Mouse (Mus musculus) T-helper 2 cell (primary cell): ENCODE measurements around the gene C4b.
"Not testable (repeated sequence)": the region's sequence is repeated elsewhere in the genome, so short reads cannot be mapped to it uniquely, and the experiment has no call there.

Source experiments
- in situ Hi-C: fragments of 300-600 bp; cut with MboI, MseI; formaldehyde crosslinking; loops from one replicate; pipeline ENCODE4 v1.15.1; 2025; ENCODE audit warnings: high pct_unique_total_duplicates

C4b gene

DNA sequence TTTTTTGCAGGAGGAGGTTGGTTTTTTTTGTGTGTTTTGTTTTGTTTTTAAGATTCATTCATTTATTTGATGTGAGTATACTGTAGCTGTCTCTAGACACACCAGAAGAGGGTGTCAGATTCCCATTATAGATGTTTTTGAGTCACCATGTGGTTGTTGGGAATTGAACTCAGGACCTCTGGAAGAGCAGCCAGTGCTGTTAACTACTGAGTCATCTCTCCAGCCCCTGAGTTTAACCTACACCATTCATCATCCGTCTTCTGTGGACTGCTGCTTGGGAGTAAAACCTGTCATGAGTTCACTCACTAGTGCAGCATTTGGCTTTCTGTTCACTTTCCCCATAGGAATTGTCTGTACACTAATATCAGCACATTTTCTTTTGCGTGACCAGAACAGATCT is 37.2 kb downstream of the C4b start:
- in situ Hi-C loops = not testable (repeated sequence)

DNA sequence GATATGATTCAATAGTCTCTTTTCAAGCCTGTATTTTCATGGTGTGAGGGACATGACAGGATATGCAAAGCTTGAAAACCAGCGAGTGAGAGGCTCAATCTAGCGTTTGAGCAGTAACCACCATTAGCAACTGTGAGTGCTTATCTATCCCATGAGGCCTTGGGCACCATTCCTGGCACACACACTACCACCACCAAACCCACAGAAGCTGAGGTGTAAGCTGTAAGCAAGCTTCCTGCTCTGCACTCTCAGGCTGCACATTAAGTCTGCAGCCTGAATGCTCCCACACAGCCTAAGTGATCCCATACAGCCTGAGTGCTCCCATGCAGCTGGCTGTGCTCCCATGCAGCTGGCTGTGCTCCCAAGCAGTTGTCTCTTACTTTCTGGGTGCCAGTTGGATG is 43.0 kb downstream of the C4b start:
- in situ Hi-C loops = loop anchor here (5.0 kb wide), 1 partner anchor 82 kb away; no protein-coding TSS in a partner anchor

DNA sequence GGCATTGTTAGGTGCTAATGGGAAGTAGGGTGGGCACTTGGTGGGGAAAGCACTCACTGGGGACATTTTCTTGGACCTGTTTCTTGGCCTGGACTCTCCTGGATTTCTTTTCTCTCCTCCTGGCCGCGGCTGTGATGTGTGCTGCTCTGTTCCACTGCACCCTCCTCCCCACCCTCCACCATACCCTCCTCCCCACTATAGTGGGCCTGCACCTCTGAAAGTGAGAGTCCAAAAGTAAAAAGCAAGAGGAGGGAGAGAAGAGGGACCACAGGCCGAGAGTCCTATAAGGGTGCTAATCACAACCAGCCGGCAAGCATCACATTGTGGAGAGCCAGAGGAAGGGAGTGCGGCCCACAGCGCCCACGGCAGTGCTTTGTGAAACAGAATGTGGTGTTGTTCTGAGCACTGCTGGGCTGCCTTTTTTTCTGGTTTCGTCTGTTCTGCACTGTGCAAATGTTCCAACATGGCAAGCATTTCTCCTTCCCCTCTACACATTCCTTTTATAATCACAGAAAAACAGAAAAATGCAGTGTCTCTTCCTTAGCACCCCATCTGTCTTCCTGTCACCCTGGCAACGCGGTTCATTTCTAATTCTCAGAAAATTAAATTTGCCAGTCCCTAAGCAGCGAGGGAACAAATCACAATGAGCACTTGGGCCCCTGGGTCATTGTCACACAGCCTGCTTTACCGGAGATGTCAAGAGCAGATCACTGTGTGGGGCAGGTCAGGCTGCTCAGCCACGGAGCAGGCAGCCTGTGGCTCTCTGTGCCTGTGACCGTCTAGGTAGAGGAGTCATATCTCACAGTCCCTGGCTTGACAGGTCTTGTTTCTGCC is 43.9 kb downstream of the C4b start:
- in situ Hi-C loops = loop anchor here (5.0 kb wide), 1 partner anchor 83 kb away; no protein-coding TSS in a partner anchor

DNA sequence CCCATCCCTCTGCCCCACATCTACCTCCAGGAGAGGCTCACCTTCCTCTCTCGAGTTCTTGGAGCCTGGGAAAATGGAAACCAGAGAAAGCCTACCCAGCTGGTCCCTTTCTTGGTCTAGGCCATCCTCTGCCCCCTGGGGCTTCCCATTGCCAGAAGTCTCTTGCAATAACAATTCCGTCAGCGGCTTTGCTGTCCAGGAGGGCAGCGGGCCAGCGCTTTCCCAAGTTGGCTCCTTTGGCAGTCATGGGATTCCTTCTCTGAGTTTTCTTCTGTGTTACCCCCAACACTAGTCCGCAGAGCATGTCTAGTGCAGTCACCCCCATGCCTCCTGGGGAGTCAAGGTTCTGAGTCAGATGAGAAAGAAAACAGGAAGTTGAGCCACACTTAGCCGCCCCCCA is 50.8 kb downstream of the C4b start:
- in situ Hi-C loops = no loop called here

- in situ Hi-C loops = no loop called here
These were observed 53.2 kb downstream of the C4b start for GRCm38 (mm10) chr17:34690458-34690857.

DNA sequence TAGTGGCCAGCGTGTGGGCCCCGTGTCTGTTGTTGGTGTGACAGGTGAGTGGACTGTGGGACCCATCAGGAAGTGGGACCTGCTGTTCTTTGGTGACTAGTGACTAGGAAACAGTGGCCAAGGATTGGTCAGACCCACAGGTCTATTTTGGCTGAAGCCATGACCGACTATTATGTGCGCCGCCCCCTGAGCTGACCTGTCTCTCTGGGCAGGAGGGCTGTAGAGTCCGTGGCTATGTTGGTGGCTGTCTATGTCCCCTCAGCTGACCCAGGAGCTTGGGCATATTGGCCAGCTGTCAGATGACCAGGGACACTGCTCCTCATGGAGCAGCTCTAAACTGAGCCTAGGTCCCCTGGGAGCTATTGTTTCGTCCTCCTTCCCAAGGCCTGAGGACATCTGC is 54.8 kb downstream of the C4b start:
- in situ Hi-C loops = loop anchor here (5.0 kb wide), 1 partner anchor 78 kb away; no protein-coding TSS in a partner anchor

GRCm38 (mm10) chr17:34685120-34686110 is 58.3 kb downstream of the C4b start:
- in situ Hi-C loops = loop anchor here (5.0 kb wide), 1 partner anchor 82 kb away; no protein-coding TSS in a partner anchor

- in situ Hi-C loops = no loop called here
These were observed 59.3 kb downstream of the C4b start for GRCm38 (mm10) chr17:34684253-34684893.

DNA sequence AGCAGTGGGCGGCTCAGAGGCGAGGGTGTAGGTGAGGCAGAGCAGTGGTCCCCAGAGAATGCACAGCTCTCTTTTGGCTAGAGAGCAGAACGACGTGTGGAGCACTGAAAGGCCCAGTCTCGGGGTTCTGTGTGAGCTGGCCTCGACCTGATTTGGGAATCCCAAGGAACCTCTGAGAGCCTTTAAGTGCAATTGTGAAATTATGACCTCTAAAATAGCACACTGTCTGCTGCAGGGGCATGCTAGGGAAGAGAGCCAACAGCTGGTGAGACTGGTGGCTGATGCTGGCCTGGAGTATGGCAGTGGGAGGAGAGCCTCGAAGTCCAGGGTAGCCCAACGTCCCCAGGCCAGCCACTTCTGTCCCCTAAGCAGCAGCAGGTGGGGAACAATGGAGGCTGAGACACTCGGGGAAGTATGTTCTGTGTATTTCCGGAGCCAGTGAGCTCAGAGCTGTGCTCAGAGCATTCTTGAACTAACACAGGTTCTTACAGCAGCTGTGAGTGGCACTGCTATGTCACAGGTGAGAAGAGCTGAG is 59.9 kb downstream of the C4b start:
- in situ Hi-C loops = no loop called here

DNA sequence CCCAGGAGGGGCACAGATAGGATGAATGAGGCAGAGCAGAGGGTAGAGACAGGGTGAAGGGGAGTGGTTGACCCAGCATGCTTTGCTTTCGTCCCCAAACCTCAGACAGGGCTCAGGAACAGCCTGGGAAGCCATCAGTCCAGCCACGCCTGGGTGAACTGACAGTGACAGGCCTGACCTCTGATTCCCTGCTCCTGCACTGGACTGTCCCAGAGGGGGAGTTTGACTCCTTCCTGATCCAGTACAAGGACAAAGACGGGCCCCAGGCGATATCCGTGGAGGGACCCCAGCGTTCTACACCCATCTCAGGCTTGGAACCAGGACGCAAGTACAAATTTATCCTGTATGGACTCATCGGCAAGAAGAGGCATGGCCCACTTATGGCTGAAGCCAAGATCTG is 60.5 kb downstream of the C4b start:
- in situ Hi-C loops = no loop called here

DNA sequence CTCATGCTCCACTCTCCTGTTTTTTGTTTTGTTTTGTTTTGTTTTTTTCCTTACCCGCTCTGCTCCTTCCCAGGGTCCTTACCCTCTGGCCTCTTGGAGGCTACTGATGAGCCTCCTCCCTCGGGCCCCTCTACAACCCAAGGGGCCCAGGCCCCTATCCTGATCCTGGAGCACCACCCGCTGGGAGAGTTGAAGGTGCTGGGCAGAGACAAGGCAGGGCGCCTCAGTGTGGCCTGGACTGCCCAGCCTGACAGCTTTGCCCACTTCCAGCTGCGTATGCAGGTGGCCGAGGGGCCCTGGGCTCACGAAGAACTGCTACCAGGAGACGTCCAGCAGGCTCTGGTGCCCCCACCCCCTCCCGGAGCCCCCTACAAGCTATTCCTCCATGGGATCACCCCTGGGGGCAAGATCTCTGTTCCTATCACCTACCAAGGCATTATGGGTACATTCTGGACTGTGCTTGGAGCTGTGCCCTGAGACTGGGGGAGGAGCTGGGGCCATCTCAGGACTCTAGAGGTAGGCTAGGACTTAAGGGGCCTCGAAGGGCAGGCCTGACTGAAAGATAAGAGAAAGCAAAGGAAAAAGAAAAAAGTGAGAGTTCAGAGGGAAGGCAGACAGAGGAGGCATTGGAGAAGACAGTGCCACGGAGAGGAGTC is 61.7 kb downstream of the C4b start:
- in situ Hi-C loops = no loop called here

- in situ Hi-C loops = no loop called here
These were observed 62.5 kb downstream of the C4b start for GRCm38 (mm10) chr17:34681132-34681571.

- in situ Hi-C loops = no loop called here
These were observed 63.1 kb downstream of the C4b start for GRCm38 (mm10) chr17:34680621-34681020.

DNA sequence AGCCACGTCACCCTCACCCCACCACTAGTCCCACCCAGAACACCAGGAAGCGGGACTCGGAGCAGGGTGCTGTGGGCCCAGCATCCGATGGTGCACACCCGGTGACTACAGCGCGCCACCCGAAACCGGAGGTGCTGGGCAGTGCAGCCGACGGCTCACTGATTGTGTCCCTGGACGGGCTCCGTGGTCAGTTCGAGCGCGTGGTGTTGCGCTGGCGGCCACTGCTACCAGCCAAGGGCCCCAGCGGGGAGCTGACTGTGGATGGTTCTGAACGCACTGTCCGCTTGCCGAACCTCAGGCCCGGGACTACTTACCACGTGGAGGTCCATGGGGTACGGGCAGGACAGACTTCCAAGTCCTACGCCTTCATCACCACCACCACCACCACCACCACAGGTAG is 63.5 kb downstream of the C4b start:
- in situ Hi-C loops = no loop called here
